Mouse (Mus musculus): Measurements from ENCODE around the gene Vwa7. TPM values are rescaled to one million over a fixed set of nuclear protein-coding genes. Genes with fewer than 3 reads are reported as not detected.
"Not testable (repeated sequence)": the region's sequence is repeated elsewhere in the genome, so short reads cannot be mapped to it uniquely, and the experiment has no call there.

The Vwa7 gene
- polyA plus RNA-seq, 1 experiment = 0.72 TPM

DNA sequence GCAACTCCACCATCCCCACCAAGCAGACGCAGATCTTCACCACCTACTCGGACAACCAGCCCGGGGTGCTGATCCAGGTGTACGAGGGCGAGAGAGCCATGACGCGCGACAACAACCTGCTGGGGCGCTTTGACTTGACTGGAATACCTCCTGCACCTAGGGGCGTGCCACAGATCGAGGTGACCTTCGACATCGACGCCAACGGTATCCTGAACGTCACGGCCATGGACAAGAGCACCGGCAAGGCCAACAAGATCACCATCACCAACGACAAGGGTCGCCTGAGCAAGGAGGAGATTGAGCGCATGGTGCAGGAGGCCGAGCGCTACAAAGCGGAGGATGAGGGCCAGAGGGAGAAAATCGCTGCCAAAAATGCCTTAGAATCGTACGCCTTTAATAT is 38.1 kb upstream of the Vwa7 start:
- H3K27me3 ChIP-seq (ENCODE audit: control insufficient read depth, insufficient read depth, low read length) = no peaks in the 10 kb centered on the region
- H3K4me3 ChIP-seq (ENCODE audit: extremely low read depth, insufficient read depth, insufficient read length) = no peak overlapping the region
- WGBS = 96% methylated on average over 27 of the region's 27 CpGs
- TF ChIP-seq POLR2A (IDR thresholded peaks at IDR 0.05; ENCODE audit: low read depth, low read length) = no peak
- no peak for TF ChIP-seq CTCF (IDR thresholded peaks at IDR 0.05; ENCODE audit: extremely low read depth, insufficient read depth, insufficient read length, insufficient replicate concordance)
- H3K27ac ChIP-seq (ENCODE audit: insufficient read depth, low read length) = no peak overlapping the region
- DNase-seq (ENCODE audit: low read depth in 1 of 2, low spot score in 2 of 2) = no peak
- H3K4me1 ChIP-seq (ENCODE audit: control insufficient read depth, insufficient read depth, insufficient read length) = peaks cover 4% of the 10 kb centered on the region; the same call in 1 of the 2 replicates
- H3K36me3 ChIP-seq (ENCODE audit: control insufficient read depth, insufficient read depth, low read length) = no peaks in the 10 kb centered on the region

DNA sequence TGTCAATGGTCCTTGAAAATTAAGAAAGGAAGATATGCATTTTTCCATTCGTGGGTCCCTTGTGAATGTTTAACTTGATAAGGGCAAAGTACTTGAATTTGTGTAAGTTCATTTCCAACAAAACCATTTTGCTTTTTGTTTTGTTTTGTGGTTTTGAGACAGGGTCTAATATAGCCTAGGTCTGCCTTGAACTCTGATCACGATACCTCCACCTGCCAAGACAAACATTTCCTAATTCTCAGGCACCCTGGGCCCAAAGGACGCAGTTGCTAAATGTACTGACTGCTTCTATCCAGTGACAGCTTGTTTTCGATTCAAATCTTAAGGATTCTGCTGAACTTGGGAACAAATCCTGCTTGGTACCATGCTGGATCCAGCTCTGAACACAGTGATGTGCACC is 36.7 kb upstream of the Vwa7 start:
- no peak for DNase-seq (ENCODE audit: low read depth in 1 of 2, low spot score in 2 of 2)
- WGBS = 94% methylated on average over 4 of the region's 4 CpGs
- no peak overlapping the region for H3K27ac ChIP-seq (ENCODE audit: insufficient read depth, low read length)

DNA sequence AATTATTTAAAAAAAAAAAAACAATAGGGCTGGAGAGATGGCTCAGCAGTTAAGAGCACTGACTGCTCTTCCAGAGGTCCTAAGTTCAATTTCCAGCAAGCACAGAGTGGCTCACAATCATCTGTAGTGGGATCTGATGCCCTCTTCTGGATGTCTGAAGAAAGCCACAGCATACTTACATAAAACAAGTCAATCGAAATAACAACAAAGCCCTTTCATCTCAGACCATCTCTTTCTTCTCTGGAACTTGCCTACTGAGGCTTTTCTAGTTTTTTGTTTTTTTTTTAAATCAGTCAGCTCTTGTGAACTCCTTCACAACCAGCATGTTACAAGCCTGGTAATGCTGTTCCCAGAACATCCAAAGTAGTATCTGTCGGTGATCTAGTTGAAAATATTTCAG is 35.7 kb upstream of the Vwa7 start:
- TF ChIP-seq CTCF (IDR thresholded peaks at IDR 0.05; ENCODE audit: extremely low read depth, insufficient read depth, insufficient read length, insufficient replicate concordance) = no peak
- TF ChIP-seq POLR2A (IDR thresholded peaks at IDR 0.05; ENCODE audit: low read depth, low read length) = no peak
- no peaks in the 10 kb centered on the region for H3K27me3 ChIP-seq (ENCODE audit: control insufficient read depth, insufficient read depth, low read length)
- H3K36me3 ChIP-seq (ENCODE audit: control insufficient read depth, insufficient read depth, low read length) = peaks cover 1% of the 10 kb centered on the region; the same call in 1 of the 2 replicates
- peaks cover 4% of the 10 kb centered on the region; the same call in 1 of the 2 replicates for H3K4me1 ChIP-seq (ENCODE audit: control insufficient read depth, insufficient read depth, insufficient read length)
- peak in 1 of 2 experiments; percentile 46 for DNase-seq (ENCODE audit: low read depth in 1 of 2, low spot score in 2 of 2)
- no peak overlapping the region for H3K27ac ChIP-seq (ENCODE audit: insufficient read depth, low read length)
- 17% methylated on average over 2 of the region's 2 CpGs for WGBS
- H3K4me3 ChIP-seq (ENCODE audit: extremely low read depth, insufficient read depth, insufficient read length) = no peak overlapping the region; the same call in 1 of the 2 replicates

More for the DNA sequence above, 36.7 kb upstream of the Vwa7 start:
- Histone ChIP-seq H3K27me3 (ENCODE audit: control insufficient read depth, insufficient read depth, low read length) (no peaks in the 10 kb centered on the region), H3K36me3 (ENCODE audit: control insufficient read depth, insufficient read depth, low read length) (no peaks in the 10 kb centered on the region), H3K4me1 (ENCODE audit: control insufficient read depth, insufficient read depth, insufficient read length) (peaks cover 4% of the 10 kb centered on the region; the same call in 1 of the 2 replicates), H3K4me3 (ENCODE audit: extremely low read depth, insufficient read depth, insufficient read length) (no peak overlapping the region)
- TF ChIP-seq CTCF (IDR thresholded peaks at IDR 0.05; ENCODE audit: extremely low read depth, insufficient read depth, insufficient read length, insufficient replicate concordance) = no peak
- TF ChIP-seq POLR2A (IDR thresholded peaks at IDR 0.05; ENCODE audit: low read depth, low read length) = no peak

DNA sequence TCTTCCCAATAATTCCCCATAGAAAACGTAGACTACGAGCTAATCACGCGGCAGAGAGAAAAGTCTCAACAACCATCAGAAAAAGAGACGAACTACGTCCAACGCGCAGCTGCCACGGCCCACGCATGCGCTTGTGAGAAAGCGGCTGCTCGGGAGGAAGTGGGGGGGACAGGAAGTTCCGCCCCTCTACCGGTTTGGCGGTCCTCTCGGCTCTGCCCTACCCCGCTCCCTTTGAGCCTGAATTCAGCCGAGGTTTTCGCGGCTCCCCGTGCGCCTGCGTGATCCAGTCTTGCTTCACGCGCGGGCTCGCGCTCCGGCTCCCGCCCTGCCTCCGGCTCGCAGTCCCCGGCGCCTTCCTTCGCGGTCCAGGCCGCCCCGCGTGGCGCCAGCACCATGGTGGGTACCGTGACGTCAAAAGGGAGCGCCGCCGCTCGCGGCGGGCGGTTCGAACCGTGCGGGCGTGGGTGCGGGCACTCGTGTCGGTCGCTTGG is 34.6 kb upstream of the Vwa7 start, which contains the start of gene Lsm2:
Lsm2 (plus strand) TSS at position 173 of the 491 bp plus-strand sequence.
- H3K4me3 ChIP-seq (ENCODE audit: extremely low read depth, insufficient read depth, insufficient read length) = peak within 1 kb of the TSS; percentile 99
- peaks cover 4% of the 10 kb centered on the region; the same call in 1 of the 2 replicates for H3K4me1 ChIP-seq (ENCODE audit: control insufficient read depth, insufficient read depth, insufficient read length)
- peak within 1 kb of the TSS; percentile 99 for H3K27ac ChIP-seq (ENCODE audit: insufficient read depth, low read length)
- peaks cover 7% of the 10 kb centered on the region; the same call in 1 of the 2 replicates for H3K36me3 ChIP-seq (ENCODE audit: control insufficient read depth, insufficient read depth, low read length)
- TF ChIP-seq CTCF (IDR thresholded peaks at IDR 0.05; ENCODE audit: extremely low read depth, insufficient read depth, insufficient read length, insufficient replicate concordance) = no peak
- peak; percentile 77 for TF ChIP-seq POLR2A (IDR thresholded peaks at IDR 0.05; ENCODE audit: low read depth, low read length)
- H3K27me3 ChIP-seq (ENCODE audit: control insufficient read depth, insufficient read depth, low read length) = no peaks in the 10 kb centered on the region
- DNase-seq (ENCODE audit: low read depth in 1 of 2, low spot score in 2 of 2) = peak; percentile 87 to 88
- under 1% methylated on average over 58 of the region's 58 CpGs for WGBS

DNA sequence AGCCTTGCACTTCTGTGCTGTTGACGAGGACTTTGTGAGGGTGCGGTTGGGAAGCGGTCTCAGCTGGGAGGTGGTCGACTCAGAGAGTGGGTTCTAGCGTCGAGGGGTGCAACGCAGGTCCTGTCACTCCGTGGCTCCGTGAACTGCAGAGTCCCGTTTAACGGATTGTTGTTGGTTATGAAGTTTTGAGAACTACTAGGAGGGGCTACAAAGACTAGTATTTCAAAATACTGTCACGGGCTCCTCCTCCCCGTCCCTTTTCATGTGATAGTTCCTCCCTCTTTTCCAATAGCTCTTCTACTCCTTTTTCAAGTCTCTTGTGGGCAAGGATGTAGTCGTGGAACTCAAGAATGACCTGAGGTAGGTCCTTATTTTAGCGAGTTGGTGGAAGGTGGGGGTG is 34.1 kb upstream of the Vwa7 start:
- Histone ChIP-seq H3K27ac (ENCODE audit: insufficient read depth, low read length) (peak overlapping the region; percentile 99; the same call in 1 of the 2 replicates), H3K27me3 (ENCODE audit: control insufficient read depth, insufficient read depth, low read length) (no peaks in the 10 kb centered on the region), H3K4me1 (ENCODE audit: control insufficient read depth, insufficient read depth, insufficient read length) (peaks cover 4% of the 10 kb centered on the region; the same call in 1 of the 2 replicates), H3K36me3 (ENCODE audit: control insufficient read depth, insufficient read depth, low read length) (peaks cover 7% of the 10 kb centered on the region; the same call in 1 of the 2 replicates), H3K4me3 (ENCODE audit: extremely low read depth, insufficient read depth, insufficient read length) (peak overlapping the region; percentile 99)
- under 1% methylated on average over 15 of the region's 15 CpGs for WGBS
- DNase-seq (ENCODE audit: low read depth in 1 of 2, low spot score in 2 of 2) = no peak
- no peak for TF ChIP-seq CTCF (IDR thresholded peaks at IDR 0.05; ENCODE audit: extremely low read depth, insufficient read depth, insufficient read length, insufficient replicate concordance)

DNA sequence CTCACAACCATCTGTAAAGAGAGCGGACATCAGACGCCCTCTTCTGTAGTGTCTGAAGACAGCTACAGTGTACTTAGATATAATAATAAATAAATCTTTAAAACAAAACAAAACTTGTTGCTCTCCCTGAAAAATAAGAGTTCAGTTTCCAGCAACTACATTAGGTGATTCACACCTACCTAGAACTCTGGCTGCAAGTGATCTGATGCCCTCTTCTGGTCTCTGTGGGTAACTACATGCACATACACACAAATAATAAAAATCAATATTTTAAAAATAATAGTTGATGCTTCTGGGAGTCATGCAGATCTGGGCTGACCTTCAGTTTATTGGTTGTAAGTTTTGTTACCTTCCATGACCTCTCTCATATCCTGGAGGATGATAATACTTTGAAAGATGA is 32.2 kb upstream of the Vwa7 start:
- peaks cover 4% of the 10 kb centered on the region; the same call in 1 of the 2 replicates for H3K4me1 ChIP-seq (ENCODE audit: control insufficient read depth, insufficient read depth, insufficient read length)
- TF ChIP-seq POLR2A (IDR thresholded peaks at IDR 0.05; ENCODE audit: low read depth, low read length) (no peak), CTCF (IDR thresholded peaks at IDR 0.05; ENCODE audit: extremely low read depth, insufficient read depth, insufficient read length, insufficient replicate concordance) (peak; percentile 12; the same call in 1 of the 2 replicates)
- H3K27ac ChIP-seq (ENCODE audit: insufficient read depth, low read length) = no peak overlapping the region
- no peaks in the 10 kb centered on the region for H3K27me3 ChIP-seq (ENCODE audit: control insufficient read depth, insufficient read depth, low read length)
- DNase-seq (ENCODE audit: low read depth in 1 of 2, low spot score in 2 of 2) = no peak
- 82% methylated on average over 2 of the region's 2 CpGs for WGBS
- peaks cover 7% of the 10 kb centered on the region; the same call in 1 of the 2 replicates for H3K36me3 ChIP-seq (ENCODE audit: control insufficient read depth, insufficient read depth, low read length)
- H3K4me3 ChIP-seq (ENCODE audit: extremely low read depth, insufficient read depth, insufficient read length) = no peak overlapping the region

DNA sequence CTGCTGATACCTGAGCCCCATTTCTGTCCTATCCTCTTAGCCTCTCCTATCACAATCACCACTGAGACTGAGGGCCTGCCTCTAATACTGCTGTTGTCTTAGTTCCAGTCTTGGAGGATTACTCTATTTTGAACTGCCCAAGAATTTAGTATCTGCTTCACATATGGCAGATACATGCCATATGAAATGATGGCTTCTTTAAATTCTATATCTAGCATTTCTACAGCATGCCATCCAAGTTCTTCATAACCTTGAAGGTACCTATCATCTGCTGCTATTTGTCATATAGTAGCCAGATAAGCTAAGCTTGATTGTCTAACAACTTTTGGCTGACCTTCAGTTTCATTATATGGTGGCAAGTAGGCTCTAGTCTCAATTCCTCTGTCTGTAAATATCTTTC is 21.6 kb upstream of the Vwa7 start:
- Histone ChIP-seq H3K27ac (ENCODE audit: insufficient read depth, low read length) (no peak overlapping the region), H3K36me3 (ENCODE audit: control insufficient read depth, insufficient read depth, low read length) (peaks cover 16% of the 10 kb centered on the region)
- no peak for TF ChIP-seq POLR2A (IDR thresholded peaks at IDR 0.05; ENCODE audit: low read depth, low read length)
- TF ChIP-seq CTCF (IDR thresholded peaks at IDR 0.05; ENCODE audit: extremely low read depth, insufficient read depth, insufficient read length, insufficient replicate concordance) = no peak

DNA sequence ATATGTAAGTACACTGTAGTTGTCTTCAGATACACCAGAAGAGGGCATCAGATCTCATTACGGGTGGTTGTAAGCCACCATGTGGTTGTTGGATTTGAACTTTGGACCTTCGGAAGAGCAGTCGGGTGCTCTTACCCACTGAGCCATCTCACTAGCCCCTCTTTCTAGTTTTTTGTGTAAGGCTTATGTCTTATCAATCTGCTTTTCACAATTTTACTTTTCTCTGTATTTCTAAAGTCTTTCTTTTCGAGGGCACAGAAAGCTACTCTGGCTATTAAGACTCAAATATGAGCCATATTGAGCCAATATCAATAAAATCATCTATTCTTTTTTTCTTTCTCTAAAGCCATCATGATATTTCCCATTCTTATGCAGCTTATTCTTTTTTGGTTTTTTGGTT is 21.2 kb upstream of the Vwa7 start:
- peaks cover 16% of the 10 kb centered on the region for H3K36me3 ChIP-seq (ENCODE audit: control insufficient read depth, insufficient read depth, low read length)
- not testable (repeated sequence) for H3K27me3 ChIP-seq (ENCODE audit: control insufficient read depth, insufficient read depth, low read length); H3K4me1 ChIP-seq (ENCODE audit: control insufficient read depth, insufficient read depth, insufficient read length); DNase-seq (ENCODE audit: low read depth in 1 of 2, low spot score in 2 of 2); H3K27ac ChIP-seq (ENCODE audit: insufficient read depth, low read length); H3K4me3 ChIP-seq (ENCODE audit: extremely low read depth, insufficient read depth, insufficient read length)
- 78% methylated on average over 4 of the region's 4 CpGs for WGBS

More for the DNA sequence above, 21.6 kb upstream of the Vwa7 start:
- Histone ChIP-seq H3K4me3 (ENCODE audit: extremely low read depth, insufficient read depth, insufficient read length) (no peak overlapping the region), H3K27me3 (ENCODE audit: control insufficient read depth, insufficient read depth, low read length) (no peaks in the 10 kb centered on the region), H3K4me1 (ENCODE audit: control insufficient read depth, insufficient read depth, insufficient read length) (no peaks in the 10 kb centered on the region; the same call in 1 of the 2 replicates)
- DNase-seq (ENCODE audit: low read depth in 1 of 2, low spot score in 2 of 2) = no peak

DNA sequence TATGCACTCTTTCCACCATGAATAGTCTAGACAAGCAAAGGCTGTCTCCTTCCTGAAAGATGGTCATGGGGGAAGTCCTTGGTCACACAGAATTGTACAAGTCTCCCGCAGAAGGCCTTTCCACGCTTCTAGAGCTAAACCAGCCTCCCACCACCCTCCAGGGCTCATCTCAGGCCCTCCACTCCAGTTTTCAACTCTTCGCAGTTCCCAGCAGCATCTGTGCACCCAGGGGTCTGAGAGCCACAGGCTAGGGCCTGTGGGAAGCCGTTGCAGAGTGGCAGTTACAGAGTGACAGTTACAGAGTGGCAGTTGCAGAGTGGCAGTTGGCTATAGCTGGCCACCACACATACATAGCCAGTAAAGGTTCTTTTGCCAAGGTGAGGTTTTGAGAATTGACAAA is 20.5 kb upstream of the Vwa7 start:
- Histone ChIP-seq H3K27ac (ENCODE audit: insufficient read depth, low read length) (0 out of 2 replicates have a peak overlapping the region, but pooled peaks have one; percentile 20), H3K36me3 (ENCODE audit: control insufficient read depth, insufficient read depth, low read length) (peaks cover 16% of the 10 kb centered on the region)
- WGBS = 64% methylated on average over 4 of the region's 4 CpGs
- not testable (repeated sequence) for H3K27me3 ChIP-seq (ENCODE audit: control insufficient read depth, insufficient read depth, low read length); DNase-seq (ENCODE audit: low read depth in 1 of 2, low spot score in 2 of 2); H3K4me1 ChIP-seq (ENCODE audit: control insufficient read depth, insufficient read depth, insufficient read length); H3K4me3 ChIP-seq (ENCODE audit: extremely low read depth, insufficient read depth, insufficient read length)
